Mouse (Mus musculus): Measurements from ENCODE around the gene Mlph. TPM values are rescaled to one million over a fixed set of nuclear protein-coding genes. Genes with fewer than 3 reads are reported as not detected.

The Mlph gene
- polyA plus RNA-seq, 1 experiment from 2014 or later, result 0.14 TPM

GRCm38 (mm10) chr1:90975960-90976359 is 61.1 kb downstream of the Mlph start:
- 70% methylated on average over 4 of the region's 4 CpGs for WGBS
- Histone ChIP-seq H3K9me3 (no peaks in the 10 kb centered on the region), H3K4me3 (no peak overlapping the region), H3K27me3 (ENCODE audit: insufficient read depth, poor library complexity, severe bottlenecking) (peaks cover 15% of the 10 kb centered on the region; the same call in 1 of the 2 replicates), H3K4me1 (replicated peaks) (peaks cover 53% of the 10 kb centered on the region), H3K36me3 (no peaks in the 10 kb centered on the region), H3K27ac (peak overlapping the region; percentile 88)
- DNase-seq (ENCODE audit: low spot score), result no peak

GRCm38 (mm10) chr1:90980638-90981330 is 65.9 kb downstream of the Mlph start:
- H3K36me3 ChIP-seq, result no peaks in the 10 kb centered on the region
- H3K9me3 ChIP-seq, result peaks cover 3% of the 10 kb centered on the region; the same call in 1 of the 2 replicates
- WGBS, result 85% methylated on average over 10 of the region's 10 CpGs
- H3K4me3 ChIP-seq, result no peak overlapping the region
- H3K4me1 ChIP-seq (replicated peaks), result peaks cover 13% of the 10 kb centered on the region
- DNase-seq (ENCODE audit: low spot score), result no peak
- H3K27me3 ChIP-seq (ENCODE audit: insufficient read depth, poor library complexity, severe bottlenecking), result no peaks in the 10 kb centered on the region
- no peak overlapping the region for H3K27ac ChIP-seq

DNA sequence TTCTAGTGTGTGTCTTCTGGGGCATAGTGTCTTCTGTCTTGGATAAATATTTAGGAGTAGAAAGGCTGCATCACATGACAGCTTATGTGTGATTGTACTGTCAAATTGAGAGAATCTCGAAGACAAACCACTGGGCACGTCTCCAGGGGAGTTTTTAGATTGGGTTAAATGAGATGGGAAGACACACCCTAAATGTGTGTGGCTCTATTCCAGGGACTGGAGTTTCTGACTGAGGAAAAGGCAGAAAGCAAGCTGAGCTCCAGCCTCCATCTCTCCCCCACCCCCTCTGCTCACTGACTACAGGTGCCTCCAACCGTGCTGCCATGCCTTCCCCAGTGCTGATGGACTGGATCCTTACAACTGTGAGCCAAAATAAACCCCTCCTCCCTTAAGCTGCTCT is 66.5 kb downstream of the Mlph start:
- no peak for DNase-seq (ENCODE audit: low spot score)
- Histone ChIP-seq H3K9me3 (peaks cover 3% of the 10 kb centered on the region; the same call in 1 of the 2 replicates), H3K4me1 (replicated peaks) (peaks cover 8% of the 10 kb centered on the region), H3K27me3 (ENCODE audit: insufficient read depth, poor library complexity, severe bottlenecking) (no peaks in the 10 kb centered on the region), H3K4me3 (no peak overlapping the region), H3K36me3 (no peaks in the 10 kb centered on the region), H3K27ac (no peak overlapping the region)
- WGBS, result 85% methylated on average over 3 of the region's 3 CpGs

- Histone ChIP-seq H3K4me3 (no peak overlapping the region), H3K4me1 (replicated peaks) (peaks cover 28% of the 10 kb centered on the region), H3K27ac (no peak overlapping the region), H3K27me3 (ENCODE audit: insufficient read depth, poor library complexity, severe bottlenecking) (peaks cover 22% of the 10 kb centered on the region; the same call in 1 of the 2 replicates), H3K9me3 (peaks cover 4% of the 10 kb centered on the region; the same call in 1 of the 2 replicates), H3K36me3 (no peaks in the 10 kb centered on the region)
- WGBS, result 88% methylated on average over 1 of the region's 1 CpGs
- DNase-seq (ENCODE audit: low spot score), result no peak
Observed at GRCm38 (mm10) chr1:90995916-90996315, 81.0 kb downstream of the Mlph start.

DNA sequence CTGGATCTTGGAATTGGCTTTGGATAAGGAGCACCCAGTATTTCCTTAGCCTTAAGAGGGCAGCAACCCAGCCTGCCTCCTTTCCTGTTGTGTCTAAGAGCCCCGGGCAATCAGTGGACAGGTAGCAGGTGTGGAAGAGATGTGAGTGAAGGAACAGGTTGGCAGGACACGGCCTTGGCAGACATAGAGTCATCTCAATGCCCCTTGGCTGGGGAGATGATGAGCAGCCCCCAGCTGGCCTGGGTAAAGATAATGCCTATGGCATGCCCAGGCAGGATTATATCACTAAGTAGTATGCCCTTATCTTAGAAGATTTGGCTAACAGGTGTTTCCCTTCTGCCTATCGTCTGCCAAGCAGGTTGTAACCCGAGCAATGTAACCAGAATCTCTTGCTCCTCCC is 82.3 kb downstream of the Mlph start:
- Histone ChIP-seq H3K27me3 (ENCODE audit: insufficient read depth, poor library complexity, severe bottlenecking) (peaks cover 22% of the 10 kb centered on the region; the same call in 1 of the 2 replicates), H3K27ac (no peak overlapping the region), H3K36me3 (0 out of 2 replicates have a peak, but pooled peaks cover 4% of the 10 kb centered on the region), H3K4me3 (no peak overlapping the region), H3K9me3 (peaks cover 4% of the 10 kb centered on the region; the same call in 1 of the 2 replicates), H3K4me1 (replicated peaks) (peaks cover 28% of the 10 kb centered on the region)
- DNase-seq (ENCODE audit: low spot score), result no peak
- WGBS, result 84% methylated on average over 4 of the region's 4 CpGs

GRCm38 (mm10) chr1:90997641-90998040 is 82.8 kb downstream of the Mlph start:
- Histone ChIP-seq H3K4me1 (replicated peaks) (peaks cover 29% of the 10 kb centered on the region), H3K9me3 (peaks cover 4% of the 10 kb centered on the region; the same call in 1 of the 2 replicates), H3K36me3 (0 out of 2 replicates have a peak, but pooled peaks cover 7% of the 10 kb centered on the region), H3K27me3 (ENCODE audit: insufficient read depth, poor library complexity, severe bottlenecking) (peaks cover 22% of the 10 kb centered on the region; the same call in 1 of the 2 replicates), H3K4me3 (0 out of 2 replicates have a peak overlapping the region, but pooled peaks have one; percentile 82), H3K27ac (no peak overlapping the region)
- no peak for DNase-seq (ENCODE audit: low spot score)
- 87% methylated on average over 5 of the region's 5 CpGs for WGBS

GRCm38 (mm10) chr1:90998268-90998890 is 83.5 kb downstream of the Mlph start, which contains the start of gene Lrrfip1:
Lrrfip1 (plus strand) TSS chr1:90998737.
- WGBS, result 3% methylated on average over 59 of the region's 59 CpGs

DNA sequence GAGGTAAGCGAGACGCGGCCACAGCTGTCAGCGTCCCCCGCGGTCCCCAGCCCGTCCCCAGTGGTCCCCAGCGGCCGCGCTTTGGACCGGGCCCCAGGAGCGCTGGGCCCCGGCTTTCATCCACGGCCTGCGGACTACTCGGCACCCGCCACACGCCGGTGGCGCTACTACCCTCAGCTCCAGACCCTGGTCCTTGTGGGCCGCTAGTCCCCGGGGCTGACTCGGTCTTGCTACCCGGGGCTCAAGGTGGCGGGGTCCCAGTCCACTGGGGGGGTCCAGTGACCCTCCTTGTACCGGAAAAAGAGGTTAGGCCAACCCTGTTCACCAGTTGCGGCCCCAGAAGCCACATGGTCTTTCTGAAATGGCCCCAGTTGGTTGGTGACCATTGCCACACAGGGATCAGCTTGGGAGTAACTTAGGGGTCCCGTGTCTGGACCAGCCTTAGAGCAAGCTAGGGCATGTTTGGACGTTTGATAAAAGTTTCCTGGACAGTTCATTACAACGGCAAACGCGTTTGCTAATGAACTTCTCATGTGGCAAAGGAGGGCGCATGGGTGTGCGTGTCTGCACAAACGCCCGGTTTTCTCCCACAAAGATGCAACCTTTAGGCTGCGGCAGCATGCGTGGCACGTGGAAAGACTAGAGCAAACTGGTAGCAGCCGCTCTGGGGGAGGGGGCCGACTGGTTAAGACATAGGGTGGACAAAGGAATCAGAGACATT is 84.2 kb downstream of the Mlph start:
- WGBS, result 3% methylated on average over 41 of the region's 41 CpGs
- H3K27ac ChIP-seq, result peak overlapping the region; percentile 91

More at GRCm38 (mm10) chr1:90998268-90998890, 83.5 kb downstream of the Mlph start, which contains the start of gene Lrrfip1:
- H3K27ac ChIP-seq, result peak within 1 kb of the TSS; percentile 91
- H3K4me1 ChIP-seq (replicated peaks), result peaks cover 33% of the 10 kb centered on the region
- H3K4me3 ChIP-seq, result peak within 1 kb of the TSS; percentile 82
- H3K36me3 ChIP-seq, result 0 out of 2 replicates have a peak, but pooled peaks cover 8% of the 10 kb centered on the region
- H3K27me3 ChIP-seq (ENCODE audit: insufficient read depth, poor library complexity, severe bottlenecking), result peaks cover 22% of the 10 kb centered on the region; the same call in 1 of the 2 replicates
- H3K9me3 ChIP-seq, result peaks cover 4% of the 10 kb centered on the region; the same call in 1 of the 2 replicates
- peak; percentile 66 for DNase-seq (ENCODE audit: low spot score)

DNA sequence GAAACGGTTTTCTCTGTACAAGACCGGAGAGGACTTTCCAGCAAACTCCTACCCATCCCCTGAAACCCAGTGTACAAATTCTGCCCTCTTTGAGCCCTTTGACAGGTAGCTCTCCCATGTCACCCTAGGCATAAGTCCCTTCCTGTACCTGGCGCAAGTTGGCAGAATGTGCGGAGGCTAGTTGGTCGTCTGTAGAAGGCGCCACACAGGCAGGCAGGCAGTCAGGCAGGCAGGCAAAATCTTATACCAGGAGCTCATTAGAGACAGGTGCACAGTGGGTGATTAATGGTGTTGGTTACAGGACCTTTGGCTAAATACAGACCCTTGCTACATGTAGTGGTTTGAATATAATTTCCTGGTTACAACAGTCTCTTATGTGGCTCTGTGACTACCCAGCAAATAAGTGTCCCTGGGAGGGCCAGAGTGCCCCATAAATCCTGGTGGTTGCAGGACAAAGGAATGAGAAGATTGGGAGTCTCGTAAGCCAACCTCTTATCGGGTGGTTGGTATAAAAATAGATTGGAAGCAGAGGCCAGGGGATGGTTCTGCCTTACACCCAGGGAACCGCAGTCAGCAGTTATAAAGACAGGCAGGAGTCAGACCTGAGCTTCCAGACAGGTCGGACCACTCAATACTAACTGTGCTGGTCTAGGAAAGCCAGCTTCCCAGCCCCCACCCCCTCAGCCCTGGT is 85.2 kb downstream of the Mlph start:
- peak overlapping the region; percentile 82 for H3K4me3 ChIP-seq
- peaks cover 22% of the 10 kb centered on the region; the same call in 1 of the 2 replicates for H3K27me3 ChIP-seq (ENCODE audit: insufficient read depth, poor library complexity, severe bottlenecking)
- DNase-seq (ENCODE audit: low spot score), result no peak
- H3K36me3 ChIP-seq, result 0 out of 2 replicates have a peak, but pooled peaks cover 8% of the 10 kb centered on the region
- WGBS, result 83% methylated on average over 10 of the region's 10 CpGs
- H3K4me1 ChIP-seq (replicated peaks), result peaks cover 33% of the 10 kb centered on the region
- peaks cover 4% of the 10 kb centered on the region; the same call in 1 of the 2 replicates for H3K9me3 ChIP-seq
- H3K27ac ChIP-seq, result peak overlapping the region; percentile 91; the same call in 1 of the 2 replicates

More for the DNA sequence above, 84.2 kb downstream of the Mlph start:
- DNase-seq (ENCODE audit: low spot score), result peak; percentile 59
- Histone ChIP-seq H3K4me1 (replicated peaks) (peaks cover 33% of the 10 kb centered on the region), H3K27me3 (ENCODE audit: insufficient read depth, poor library complexity, severe bottlenecking) (peaks cover 22% of the 10 kb centered on the region; the same call in 1 of the 2 replicates), H3K36me3 (0 out of 2 replicates have a peak, but pooled peaks cover 8% of the 10 kb centered on the region), H3K4me3 (peak overlapping the region; percentile 82), H3K9me3 (peaks cover 4% of the 10 kb centered on the region; the same call in 1 of the 2 replicates)
